Mouse (Mus musculus): ENCODE data around the gene Usp46.
"Not testable (repeated sequence)": the region's sequence is repeated elsewhere in the genome, so short reads cannot be mapped to it uniquely, and the experiment has no call there.

Usp46 gene

DNA sequence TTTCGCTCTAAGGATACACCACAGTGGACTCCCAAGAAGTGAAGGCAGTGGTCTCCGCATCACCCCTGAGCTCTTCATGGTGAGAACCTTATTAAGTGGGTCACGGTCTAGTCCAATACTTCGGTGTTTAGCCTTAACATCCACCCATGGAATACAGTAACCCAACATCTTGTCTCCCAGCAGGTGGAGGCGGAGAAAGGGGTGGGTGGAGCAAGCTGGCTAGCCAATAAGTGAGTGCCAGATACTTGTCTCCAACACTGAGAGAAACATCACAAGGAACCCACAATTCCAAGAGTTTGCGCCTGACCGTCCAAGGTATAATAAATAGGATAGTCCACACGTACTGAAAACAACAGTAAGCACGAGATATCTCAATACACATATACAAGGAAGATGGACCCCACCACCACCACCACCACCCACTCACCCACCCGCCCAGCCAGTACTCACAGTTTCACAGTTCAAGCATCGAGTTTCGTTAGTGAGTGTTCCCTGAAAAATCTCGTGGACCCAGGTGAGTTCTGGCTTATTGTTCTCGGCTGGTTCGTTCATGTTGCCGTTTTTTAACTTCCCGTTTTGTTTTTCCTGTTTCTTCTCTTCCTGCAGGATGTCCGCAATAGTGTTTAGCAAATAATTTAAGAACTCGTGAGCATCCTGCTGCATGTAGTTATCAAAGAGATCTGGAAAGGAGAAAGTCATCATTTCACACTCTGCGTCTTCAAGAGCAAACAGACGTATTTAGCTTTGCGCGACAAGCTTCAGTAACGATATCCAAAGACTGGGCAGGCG, 39.3 kb downstream of the Usp46 start:
- DNase-seq (ENCODE audit: low read depth, low spot score), result no peak

- DNase-seq (ENCODE audit: low read depth, low spot score), result no peak
Measured at GRCm38 (mm10) chr5:74028221-74028620, 40.0 kb downstream of the Usp46 start.

DNA sequence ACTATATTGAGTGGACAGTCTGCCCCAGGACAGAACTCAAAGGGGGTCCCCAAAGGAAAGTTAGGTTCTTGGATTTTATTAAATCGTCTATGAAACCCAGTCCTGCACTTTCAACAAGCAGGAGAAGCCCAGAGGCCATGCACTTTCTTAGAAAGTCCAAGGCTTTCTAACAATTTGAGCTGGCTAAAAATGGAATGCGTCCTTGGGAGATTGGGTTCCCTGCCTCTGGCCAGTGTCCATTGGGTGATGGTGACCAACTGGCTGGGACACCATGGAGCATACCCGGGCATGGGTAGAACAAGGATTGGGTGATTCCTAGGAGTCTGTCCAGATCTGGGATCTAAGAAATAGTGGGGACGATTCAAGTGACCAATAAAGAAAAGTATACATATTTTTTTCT, 47.7 kb downstream of the Usp46 start:
- no peak for DNase-seq (ENCODE audit: low read depth, low spot score)

GRCm38 (mm10) chr5:74018870-74019565, 49.2 kb downstream of the Usp46 start:
- DNase-seq (ENCODE audit: low read depth, low spot score), result no peak

DNA sequence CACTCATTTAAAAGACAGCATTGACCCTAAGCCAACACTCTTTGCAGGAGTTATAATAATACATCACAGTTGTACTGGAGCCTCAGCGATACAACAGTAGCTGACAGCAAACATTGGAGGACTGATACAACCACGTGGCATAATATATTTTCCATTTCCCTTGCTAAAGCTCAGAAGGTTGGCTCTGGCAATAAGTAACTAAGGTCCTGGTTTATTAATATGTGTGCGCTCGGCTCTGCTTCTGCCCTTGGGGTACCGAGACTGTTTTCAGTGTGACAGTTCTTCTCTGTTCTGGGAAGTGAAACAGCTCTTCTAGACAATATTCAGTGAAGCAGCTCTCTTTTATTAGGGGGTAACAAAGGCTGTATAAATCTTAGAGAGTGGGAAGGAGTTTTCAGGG, 50.7 kb downstream of the Usp46 start:
- DNase-seq (ENCODE audit: low read depth, low spot score), result no peak

DNA sequence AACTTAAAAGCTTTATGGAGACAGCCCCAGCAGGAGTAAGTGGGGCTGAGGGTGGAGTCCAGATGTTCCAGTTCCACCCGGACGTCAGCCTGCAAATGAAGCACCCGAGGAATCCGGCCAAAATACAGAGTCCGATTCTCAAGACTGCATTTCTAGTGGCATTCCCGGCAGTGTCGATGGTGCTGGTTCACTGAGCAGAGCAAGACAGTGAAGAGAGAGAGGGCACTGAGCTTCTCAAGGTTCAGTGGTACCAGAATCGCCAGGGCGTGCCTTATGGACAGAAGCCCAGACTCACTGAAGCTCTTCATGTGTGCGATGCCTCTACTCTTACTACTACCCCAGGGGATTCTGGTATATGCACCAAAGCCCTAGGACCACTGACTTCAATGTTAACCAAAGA, 56.6 kb downstream of the Usp46 start:
- DNase-seq (ENCODE audit: low read depth, low spot score), result no peak

GRCm38 (mm10) chr5:74007492-74008070, 60.6 kb downstream of the Usp46 start:
- no peak for DNase-seq (ENCODE audit: low read depth, low spot score)

DNA sequence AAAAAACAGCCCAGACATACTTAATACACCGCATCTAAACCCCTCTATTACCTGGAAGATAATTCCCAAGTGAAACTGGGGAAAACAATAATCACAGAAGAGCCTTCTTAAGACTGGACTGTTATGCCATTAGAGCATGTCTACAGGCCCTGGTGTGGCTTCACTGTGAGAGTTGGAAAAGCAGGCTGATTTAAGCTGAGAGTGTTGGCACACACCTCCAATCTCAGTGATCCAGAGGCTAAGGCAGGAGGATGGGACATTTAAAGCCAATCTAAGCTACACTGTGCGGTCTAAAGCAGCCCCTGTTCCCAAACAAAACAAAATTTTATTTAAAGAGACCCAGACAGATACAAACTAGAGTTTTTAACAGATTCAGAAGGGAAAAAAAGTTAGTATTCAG, 62.3 kb downstream of the Usp46 start:
- DNase-seq (ENCODE audit: low read depth, low spot score), result no peak

GRCm38 (mm10) chr5:74001743-74002142, 66.5 kb downstream of the Usp46 start:
- DNase-seq (ENCODE audit: low read depth, low spot score), result no peak

DNA sequence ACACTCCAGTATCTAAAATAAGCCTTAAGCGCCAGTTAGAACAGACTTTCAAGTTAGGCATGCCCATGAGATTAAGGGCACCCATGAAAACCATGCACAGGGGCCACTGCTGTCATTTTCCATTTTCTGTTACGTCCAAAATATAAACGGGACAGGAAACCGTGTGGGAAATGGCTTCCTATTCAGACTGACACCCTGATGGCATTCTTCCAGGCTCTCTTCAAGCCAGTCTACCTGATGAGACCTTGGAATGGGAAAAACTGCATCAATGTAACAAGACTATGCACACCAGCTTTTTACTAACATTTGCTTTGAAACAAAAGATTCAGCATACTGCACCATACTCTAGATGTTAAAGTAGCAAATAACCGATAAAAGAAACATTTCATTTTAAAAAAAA, 69.3 kb downstream of the Usp46 start:
- DNase-seq (ENCODE audit: low read depth, low spot score), result no peak

DNA sequence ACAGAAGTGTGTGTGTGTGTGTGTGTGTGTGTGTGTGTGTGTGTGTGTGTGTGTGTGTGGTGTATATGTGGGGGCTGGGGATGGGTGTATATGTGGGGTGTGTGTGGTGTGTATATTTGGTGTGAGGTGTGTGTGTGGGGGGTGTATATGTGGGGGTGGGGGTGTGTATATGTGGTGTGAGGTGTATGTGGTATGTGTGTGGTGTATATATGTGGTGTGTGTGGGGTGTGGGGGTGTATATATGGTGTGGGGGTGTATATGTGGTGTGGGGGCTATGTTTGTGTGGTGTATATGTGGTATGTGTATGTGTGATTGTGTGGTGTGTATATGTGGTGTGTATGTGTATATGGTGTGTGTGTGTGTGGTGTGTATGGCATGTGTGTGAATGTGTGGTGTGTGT, 73.4 kb downstream of the Usp46 start:
- DNase-seq (ENCODE audit: low read depth, low spot score), result no peak

GRCm38 (mm10) chr5:73993538-73993937, 74.7 kb downstream of the Usp46 start:
- no peak for DNase-seq (ENCODE audit: low read depth, low spot score)

GRCm38 (mm10) chr5:73992321-73992720, 75.9 kb downstream of the Usp46 start:
- no peak for DNase-seq (ENCODE audit: low read depth, low spot score)

- DNase-seq (ENCODE audit: low read depth, low spot score), result no peak
Measured at GRCm38 (mm10) chr5:73989532-73989931, 78.7 kb downstream of the Usp46 start.

- no peak for DNase-seq (ENCODE audit: low read depth, low spot score)
Measured at GRCm38 (mm10) chr5:73987777-73988560, 80.3 kb downstream of the Usp46 start.

- DNase-seq (ENCODE audit: low read depth, low spot score), result no peak
Measured at GRCm38 (mm10) chr5:73977426-73977825, 90.8 kb downstream of the Usp46 start.

- no peak for DNase-seq (ENCODE audit: low read depth, low spot score)
Measured at GRCm38 (mm10) chr5:73971701-73972100, 96.5 kb downstream of the Usp46 start.

- no peak for DNase-seq (ENCODE audit: low read depth, low spot score)
Measured at GRCm38 (mm10) chr5:73970024-73970628, 98.1 kb downstream of the Usp46 start.

DNA sequence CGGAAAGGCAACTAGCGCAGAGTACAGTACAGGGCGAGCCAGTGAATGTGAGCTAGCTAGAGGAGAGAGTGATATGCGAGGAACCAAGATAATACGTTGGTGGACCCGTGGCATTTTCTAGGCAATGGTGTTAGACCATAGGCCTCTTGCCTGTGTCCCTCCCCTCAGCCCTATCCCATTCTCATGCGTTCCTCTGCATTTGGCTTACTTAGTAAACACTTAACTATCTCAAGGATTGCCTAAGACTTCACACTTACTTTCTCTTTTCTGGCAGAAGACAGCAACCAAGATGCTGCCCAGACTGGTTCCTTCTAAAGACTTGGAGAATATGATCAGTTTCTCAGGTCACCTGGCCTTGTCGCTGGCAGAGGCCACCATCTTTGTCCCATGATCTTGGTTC, 98.9 kb downstream of the Usp46 start:
- DNase-seq (ENCODE audit: low read depth, low spot score), result no peak

GRCm38 (mm10) chr5:73959779-73960178, 108.5 kb downstream of the Usp46 start:
- no peak for DNase-seq (ENCODE audit: low read depth, low spot score)

GRCm38 (mm10) chr5:73958614-73959013, 109.6 kb downstream of the Usp46 start:
- DNase-seq (ENCODE audit: low read depth, low spot score), result not testable (repeated sequence)

- no peak for DNase-seq (ENCODE audit: low read depth, low spot score)
Measured at GRCm38 (mm10) chr5:73958096-73958495, 110.1 kb downstream of the Usp46 start.

All from CD4-positive helper T cell, adult 2 months (primary cell).